Mouse (Mus musculus) G1E-ER4 (cell line): ENCODE data around the gene 1520401A03Rik. TPM values are rescaled to one million over a fixed set of nuclear protein-coding genes. Genes with fewer than 3 reads are reported as not detected.

Source experiments
- GATA1 ChIP-seq: IDR thresholded peaks from one replicate; pipeline ENCODE4 v1.8.0; 2012; ENCODE audit warnings: low read length, inconsistent platforms
- polyA plus RNA-seq: library from polyadenylated mRNA; stranded (reverse); fragments of >175 nt; gene quantifications from 2 replicates; pipeline ENCODE4 v1.2.3, GENCODE M21; 2012

1520401A03Rik gene
- polyA plus RNA-seq, 1 experiment: not detected

DNA sequence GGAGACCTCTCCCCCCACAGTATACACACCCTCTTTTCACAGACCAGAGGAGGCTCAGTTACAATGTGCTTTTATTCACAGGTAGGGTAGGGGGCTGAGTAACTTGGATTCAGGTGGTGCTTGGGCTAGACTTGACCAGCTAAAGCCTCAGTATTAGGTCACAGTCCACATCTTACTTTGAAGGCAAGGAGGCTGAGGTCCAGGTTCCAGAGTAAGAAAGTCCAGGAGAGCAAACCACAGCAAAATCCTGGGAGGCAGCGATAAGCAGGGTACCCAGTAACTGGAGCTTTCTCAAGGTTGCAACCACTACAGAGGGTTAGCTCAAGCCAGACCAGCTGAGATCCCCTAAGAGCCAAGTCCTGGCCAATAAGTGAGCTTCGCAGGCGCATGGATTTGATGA is 40.1 kb downstream of the 1520401A03Rik start:
- no peak for TF ChIP-seq GATA1

GRCm38 (mm10) chr17:23682092-23682491 is 40.5 kb downstream of the 1520401A03Rik start:
- no peak for TF ChIP-seq GATA1

DNA sequence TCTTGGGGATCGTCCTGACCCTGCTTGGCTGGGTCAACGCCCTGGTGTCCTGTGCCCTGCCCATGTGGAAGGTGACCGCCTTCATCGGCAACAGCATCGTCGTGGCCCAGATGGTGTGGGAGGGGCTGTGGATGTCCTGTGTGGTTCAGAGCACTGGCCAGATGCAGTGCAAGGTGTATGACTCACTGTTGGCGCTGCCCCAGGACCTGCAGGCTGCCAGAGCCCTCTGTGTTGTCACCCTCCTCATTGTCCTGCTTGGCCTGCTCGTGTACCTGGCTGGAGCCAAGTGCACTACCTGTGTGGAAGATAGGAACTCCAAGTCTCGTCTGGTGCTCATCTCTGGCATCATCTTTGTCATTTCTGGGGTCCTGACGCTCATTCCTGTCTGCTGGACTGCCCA is 41.5 kb downstream of the 1520401A03Rik start:
- TF ChIP-seq GATA1: no peak

DNA sequence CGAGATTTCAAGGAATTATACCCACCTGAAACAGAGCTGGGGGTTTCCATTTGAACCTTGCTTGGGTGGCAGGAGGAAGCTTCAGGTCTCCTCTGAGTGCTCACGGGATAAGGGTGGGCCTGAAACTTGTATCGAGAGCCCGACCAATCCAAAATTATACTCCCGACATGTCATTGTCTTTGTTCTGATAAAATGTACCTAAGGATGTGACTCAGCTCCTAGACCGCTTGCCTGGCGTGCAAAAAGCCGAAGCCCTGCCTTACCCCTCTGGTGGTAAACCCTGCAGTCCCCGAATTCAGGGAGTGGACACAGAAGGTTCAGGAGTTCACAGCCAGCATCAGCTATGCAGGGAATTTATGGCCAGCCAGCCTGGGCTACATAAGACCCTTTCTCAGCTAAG is 42.2 kb downstream of the 1520401A03Rik start:
- no peak for TF ChIP-seq GATA1

- TF ChIP-seq GATA1: no peak
These were observed 43.3 kb downstream of the 1520401A03Rik start, which contains the start of gene Cldn6 for GRCm38 (mm10) chr17:23679127-23679835. Gene Cldn6, plus strand, starts transcription at chr17:23679249.

GRCm38 (mm10) chr17:23677236-23677679 is 45.3 kb downstream of the 1520401A03Rik start, which contains the start of gene Tnfrsf12a:
Gene Tnfrsf12a, minus strand, starts transcription at chr17:23677468.
- TF ChIP-seq GATA1: no peak

- no peak for TF ChIP-seq GATA1
These were observed 46.0 kb downstream of the 1520401A03Rik start for GRCm38 (mm10) chr17:23676473-23677031.

DNA sequence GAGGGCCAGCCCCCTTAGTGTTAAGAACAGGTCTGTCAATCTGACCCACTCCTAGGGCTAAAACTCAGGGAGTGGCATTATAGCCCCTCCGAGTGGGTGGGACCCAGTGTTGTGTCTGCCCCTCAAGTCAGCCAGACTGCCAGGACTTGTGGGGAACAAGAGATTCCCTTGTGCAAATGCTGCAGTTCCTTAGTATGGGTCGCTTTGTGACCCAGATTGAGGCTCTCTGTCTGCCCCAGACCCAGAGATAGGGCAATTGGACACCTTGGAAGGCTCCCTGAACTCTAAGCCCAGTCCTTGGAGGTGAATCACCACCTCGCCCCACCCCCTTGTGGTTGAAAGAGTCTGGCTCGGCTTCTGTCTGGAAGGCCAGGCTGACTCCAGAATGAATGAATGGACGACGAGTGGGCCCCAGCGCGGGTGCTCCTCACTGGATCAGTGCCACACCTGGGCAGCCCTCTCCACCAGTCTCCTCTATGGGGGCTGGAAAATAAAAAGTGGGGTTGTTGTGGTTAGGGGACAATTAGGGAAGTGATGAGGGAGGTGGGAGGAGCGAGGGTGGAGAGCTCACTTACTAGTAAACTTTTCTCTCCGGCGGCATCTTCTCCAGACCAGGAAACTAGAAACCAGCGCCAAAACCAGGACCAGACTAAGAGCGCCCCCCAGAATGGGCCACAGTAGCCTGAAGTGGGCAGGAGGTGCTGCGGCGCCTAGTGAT is 46.9 kb downstream of the 1520401A03Rik start:
- TF ChIP-seq GATA1: no peak

DNA sequence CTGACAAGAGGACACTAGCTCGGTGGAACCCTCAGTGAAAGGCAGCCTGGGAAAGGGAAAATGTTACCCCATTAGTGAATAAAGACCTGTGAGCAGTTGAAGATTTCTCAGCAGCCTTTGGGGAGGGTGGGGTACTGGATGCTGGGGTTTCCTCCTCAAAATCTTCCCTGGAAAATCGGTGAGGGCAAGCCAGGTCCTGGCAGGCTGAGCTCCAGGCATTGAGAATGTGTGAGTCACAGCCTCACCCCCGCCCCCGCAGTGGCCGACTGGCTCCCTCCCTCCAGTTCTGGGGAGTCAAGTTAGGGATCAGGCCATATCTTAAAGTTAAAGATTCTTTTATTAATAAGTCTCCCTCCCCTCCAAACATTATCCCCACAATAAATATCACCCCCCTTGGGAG is 47.5 kb downstream of the 1520401A03Rik start:
- no peak for TF ChIP-seq GATA1

GRCm38 (mm10) chr17:23674271-23674952 is 48.2 kb downstream of the 1520401A03Rik start:
- no peak for TF ChIP-seq GATA1

DNA sequence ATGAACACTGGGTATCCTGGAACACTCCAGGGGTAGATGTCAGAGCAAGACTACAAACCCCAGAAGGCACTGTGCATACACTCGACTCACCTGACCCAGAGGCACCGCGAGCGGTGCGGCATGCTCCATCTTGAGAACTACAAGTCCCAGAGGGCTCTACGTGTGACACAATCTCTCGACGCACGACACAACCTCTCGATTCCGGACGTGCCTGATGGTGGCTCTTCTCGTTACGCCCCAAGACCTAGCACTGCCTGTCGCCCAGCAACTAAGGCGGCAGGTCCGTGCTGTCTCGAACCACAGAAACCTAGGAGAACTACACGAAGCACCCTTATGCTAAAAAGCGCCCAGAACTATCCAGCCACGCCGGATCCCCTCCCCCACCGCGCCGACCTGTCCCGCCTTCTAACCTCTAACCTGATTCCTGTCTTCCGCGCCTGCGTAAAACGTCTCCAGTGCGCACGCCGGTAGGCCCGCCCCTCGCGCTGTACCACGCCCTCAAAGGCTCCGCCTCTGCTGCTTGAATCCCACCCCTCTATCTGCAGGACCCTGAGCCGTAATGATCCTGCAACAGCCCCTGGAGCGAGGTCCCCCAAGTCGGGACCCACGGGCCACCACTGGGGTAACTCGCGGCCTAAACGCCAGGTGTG is 49.0 kb downstream of the 1520401A03Rik start, which contains the start of the genes Hcfc1r1 and Thoc6:
Gene Hcfc1r1, plus strand, starts transcription at position 173 of the 650 bp plus-strand sequence.
Gene Thoc6, minus strand, starts transcription at position 459 of the 650 bp plus-strand sequence.
- no peak for TF ChIP-seq GATA1

GRCm38 (mm10) chr17:23672761-23673160 is 49.8 kb downstream of the 1520401A03Rik start:
- TF ChIP-seq GATA1: no peak

GRCm38 (mm10) chr17:23671519-23671918 is 51.1 kb downstream of the 1520401A03Rik start:
- TF ChIP-seq GATA1: no peak

- TF ChIP-seq GATA1: no peak
These were observed 52.0 kb downstream of the 1520401A03Rik start for GRCm38 (mm10) chr17:23670516-23671074.

- TF ChIP-seq GATA1: no peak
These were observed 57.1 kb downstream of the 1520401A03Rik start for GRCm38 (mm10) chr17:23665511-23665910.
